Mouse (Mus musculus): ENCODE measurements at regions not wholly inside any gene's neighbourhood (a gene's known extent, or its start where the extent isn't known, plus 50 kb on each side); places are given as distances from the start of the nearest gene placed in this dataset.

DNA sequence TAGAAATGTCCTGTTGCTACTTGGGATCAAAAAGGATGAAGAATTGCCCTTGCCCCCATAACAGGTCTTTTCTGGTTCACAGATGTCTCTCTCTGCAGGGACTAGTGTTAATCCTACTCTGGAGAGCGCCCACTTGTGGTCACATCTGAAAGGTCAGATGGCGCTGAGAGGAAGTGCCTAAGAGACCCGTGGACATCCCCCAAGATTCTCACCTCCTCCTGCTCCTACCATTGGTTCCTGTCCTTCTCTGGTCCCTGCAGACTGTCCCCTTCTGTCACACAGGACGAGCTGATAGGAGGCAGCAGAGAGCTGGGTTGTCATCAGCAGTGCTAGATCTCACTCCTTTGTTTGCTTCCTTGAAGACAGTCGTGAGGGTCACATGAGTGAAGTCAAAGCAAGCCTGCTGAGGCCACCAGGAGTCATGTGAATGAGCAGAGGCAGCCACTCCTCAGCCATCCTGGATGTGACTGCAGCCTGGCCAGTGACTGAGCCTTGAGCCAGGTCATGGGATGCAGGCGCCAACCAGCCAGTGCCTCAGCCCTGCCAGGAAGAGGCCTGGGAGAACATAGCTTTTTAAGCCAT is 420.6 kb downstream of the Matn1 start:
- peaks cover 6% of the 10 kb centered on the region for H3K4me1 ChIP-seq (ENCODE audit: control insufficient read depth, insufficient read depth, low read length)
- TF ChIP-seq POLR2A (IDR thresholded peaks at IDR 0.05; ENCODE audit: insufficient read depth, low read depth, low read length) (no peak), CTCF (IDR thresholded peaks at IDR 0.05; ENCODE audit: insufficient read depth, low read depth, low read length) (no peak; the same call in 1 of the 2 replicates)
- WGBS: 62% methylated on average over 6 of the region's 6 CpGs
- H3K4me3 ChIP-seq (ENCODE audit: insufficient read depth, low read depth, low read length): no peak overlapping the region
- no peak overlapping the region for H3K27ac ChIP-seq (ENCODE audit: insufficient read depth, low read depth, low read length)

DNA sequence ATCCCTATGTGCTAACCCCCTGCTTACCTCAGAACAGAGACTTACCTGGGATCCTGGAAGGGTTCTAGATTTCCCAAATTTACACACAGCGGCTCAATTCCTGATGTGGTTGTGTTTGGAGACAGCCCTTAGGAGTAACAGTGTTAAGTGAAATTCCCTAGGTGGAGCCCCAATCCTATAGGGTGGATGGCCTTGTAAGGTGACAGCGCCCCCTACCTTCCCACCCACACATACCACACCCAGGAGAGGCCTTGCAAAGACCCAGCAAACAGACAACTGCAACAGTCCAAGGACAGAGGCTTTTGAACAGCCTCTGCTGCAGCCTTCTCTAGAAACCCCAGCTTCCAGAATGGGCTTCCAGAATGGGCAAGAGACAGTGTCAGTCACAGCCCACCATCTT is 421.8 kb downstream of the Matn1 start:
- 64% methylated on average over 2 of the region's 2 CpGs for WGBS
- TF ChIP-seq POLR2A (IDR thresholded peaks at IDR 0.05; ENCODE audit: insufficient read depth, low read depth, low read length) (no peak), CTCF (IDR thresholded peaks at IDR 0.05; ENCODE audit: insufficient read depth, low read depth, low read length) (no peak)
- H3K4me1 ChIP-seq (ENCODE audit: control insufficient read depth, insufficient read depth, low read length): peaks cover 13% of the 10 kb centered on the region

DNA sequence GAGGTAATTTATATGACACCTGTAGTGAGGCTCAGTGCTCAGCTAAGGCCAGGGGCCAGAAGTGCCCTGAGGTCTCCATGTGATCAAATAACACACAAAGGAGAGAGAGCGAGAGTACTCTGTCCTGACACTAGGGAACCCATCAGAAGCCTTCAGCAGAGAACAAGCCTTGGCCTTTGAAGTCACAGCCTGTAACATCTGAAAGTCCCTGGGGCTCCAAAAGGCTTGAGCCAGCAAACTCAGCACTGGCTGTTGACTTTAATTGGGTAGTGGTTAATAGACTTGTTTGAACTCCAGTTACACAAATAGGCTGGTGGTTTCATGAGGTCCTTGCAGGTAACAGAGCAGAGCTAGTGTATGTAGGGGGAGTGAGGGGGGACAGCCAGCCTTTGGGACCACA is 422.5 kb downstream of the Matn1 start:
- H3K4me3 ChIP-seq (ENCODE audit: insufficient read depth, low read depth, low read length): no peak overlapping the region
- peaks cover 13% of the 10 kb centered on the region for H3K4me1 ChIP-seq (ENCODE audit: control insufficient read depth, insufficient read depth, low read length)
- TF ChIP-seq POLR2A (IDR thresholded peaks at IDR 0.05; ENCODE audit: insufficient read depth, low read depth, low read length) (no peak), CTCF (IDR thresholded peaks at IDR 0.05; ENCODE audit: insufficient read depth, low read depth, low read length) (no peak)
- 96% methylated on average over 1 of the region's 1 CpGs for WGBS
- no peak overlapping the region for H3K27ac ChIP-seq (ENCODE audit: insufficient read depth, low read depth, low read length)

More for the DNA sequence above, 421.8 kb downstream of the Matn1 start:
- Histone ChIP-seq H3K4me3 (ENCODE audit: insufficient read depth, low read depth, low read length) (no peak overlapping the region), H3K27ac (ENCODE audit: insufficient read depth, low read depth, low read length) (no peak overlapping the region)

DNA sequence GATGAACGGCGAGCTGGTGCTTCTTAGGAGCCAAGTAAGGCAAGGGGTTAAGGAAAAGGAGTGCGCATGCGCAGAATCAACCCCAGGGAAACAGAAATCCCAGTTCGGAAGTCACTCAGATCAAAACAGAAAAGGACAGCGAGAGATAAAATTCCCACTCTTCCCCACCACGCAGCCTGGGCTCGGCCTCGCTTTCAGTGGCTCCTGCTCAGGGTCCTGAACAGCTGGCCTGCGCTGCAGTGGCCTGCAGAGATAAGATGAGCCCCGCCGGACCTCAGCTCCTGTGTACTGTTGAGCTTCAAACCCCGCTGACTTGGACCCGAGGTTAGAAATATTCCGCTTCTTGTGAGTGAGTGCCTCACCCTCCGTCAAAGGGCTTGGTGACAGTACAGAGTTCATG is 428.3 kb downstream of the Matn1 start:
- WGBS: 94% methylated on average over 16 of the region's 16 CpGs
- no peak overlapping the region for H3K4me3 ChIP-seq (ENCODE audit: insufficient read depth, low read depth, low read length)
- H3K4me1 ChIP-seq (ENCODE audit: control insufficient read depth, insufficient read depth, low read length): peaks cover 18% of the 10 kb centered on the region
- TF ChIP-seq CTCF (IDR thresholded peaks at IDR 0.05; ENCODE audit: insufficient read depth, low read depth, low read length): no peak
- no peak for TF ChIP-seq POLR2A (IDR thresholded peaks at IDR 0.05; ENCODE audit: insufficient read depth, low read depth, low read length)
- no peak overlapping the region for H3K27ac ChIP-seq (ENCODE audit: insufficient read depth, low read depth, low read length)

DNA sequence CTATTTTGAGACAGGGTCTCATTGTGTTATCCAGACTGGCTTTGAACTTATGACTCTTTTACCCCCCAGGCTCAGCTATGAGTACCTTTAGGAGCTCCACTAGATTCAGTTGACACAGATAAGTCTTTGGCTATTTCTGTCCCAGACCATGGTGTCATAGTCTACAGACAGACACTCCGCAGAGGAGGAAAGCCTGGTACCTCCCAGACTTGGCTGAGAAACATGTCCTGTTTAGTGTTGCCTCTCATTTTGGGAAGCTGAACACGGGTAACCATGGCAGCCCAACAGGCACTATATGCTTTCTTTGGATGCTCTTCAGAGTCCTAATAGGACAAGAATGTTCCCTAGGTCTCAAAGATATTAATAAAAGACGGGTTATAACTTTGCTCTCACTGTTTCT is 429.0 kb downstream of the Matn1 start:
- no peak overlapping the region for H3K27ac ChIP-seq (ENCODE audit: insufficient read depth, low read depth, low read length)
- H3K4me3 ChIP-seq (ENCODE audit: insufficient read depth, low read depth, low read length): no peak overlapping the region
- H3K4me1 ChIP-seq (ENCODE audit: control insufficient read depth, insufficient read depth, low read length): peaks cover 18% of the 10 kb centered on the region
- 84% methylated on average over 3 of the region's 3 CpGs for WGBS
- TF ChIP-seq POLR2A (IDR thresholded peaks at IDR 0.05; ENCODE audit: insufficient read depth, low read depth, low read length) (no peak), CTCF (IDR thresholded peaks at IDR 0.05; ENCODE audit: insufficient read depth, low read depth, low read length) (no peak)

DNA sequence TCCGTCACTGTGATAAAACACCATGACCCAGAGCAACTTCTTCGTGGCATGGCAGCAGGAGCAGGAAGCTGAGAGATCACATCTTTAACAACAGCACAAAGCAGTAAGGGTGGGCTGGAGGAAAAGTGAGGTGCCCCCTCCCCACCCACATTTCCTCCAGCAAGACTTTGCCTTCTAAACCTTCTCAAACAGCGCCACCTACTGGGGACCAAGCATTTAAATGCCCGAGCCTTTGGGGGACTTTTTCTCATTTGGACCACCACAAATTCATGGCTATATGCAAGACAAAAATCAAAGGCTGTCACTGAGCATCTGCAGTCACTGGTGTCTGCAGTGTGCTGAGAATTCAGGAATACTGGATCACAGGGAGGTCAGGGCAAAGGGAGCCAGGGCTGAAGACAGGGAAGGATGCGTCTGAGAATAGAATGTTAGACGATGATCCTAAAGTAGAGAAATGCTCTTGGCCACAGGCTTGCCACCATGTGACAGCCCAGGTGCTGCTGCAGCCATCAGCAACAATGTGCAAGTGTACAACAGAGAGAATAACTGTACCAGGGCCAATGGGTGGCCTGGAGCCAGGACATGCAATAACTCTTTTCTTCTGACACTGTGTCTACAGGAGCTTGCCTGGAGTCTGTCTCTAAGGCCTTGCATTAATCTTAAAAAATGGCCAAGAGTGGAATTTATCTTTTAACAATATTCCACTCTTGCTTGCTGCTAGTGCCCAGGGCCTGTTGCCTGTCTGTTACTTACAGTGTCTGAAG is 430.5 kb downstream of the Matn1 start:
- Histone ChIP-seq H3K27ac (ENCODE audit: insufficient read depth, low read depth, low read length) (no peak overlapping the region), H3K4me3 (ENCODE audit: insufficient read depth, low read depth, low read length) (no peak overlapping the region), H3K4me1 (ENCODE audit: control insufficient read depth, insufficient read depth, low read length) (peaks cover 17% of the 10 kb centered on the region)
- TF ChIP-seq CTCF (IDR thresholded peaks at IDR 0.05; ENCODE audit: insufficient read depth, low read depth, low read length) (no peak), POLR2A (IDR thresholded peaks at IDR 0.05; ENCODE audit: insufficient read depth, low read depth, low read length) (no peak)
- 89% methylated on average over 6 of the region's 6 CpGs for WGBS

DNA sequence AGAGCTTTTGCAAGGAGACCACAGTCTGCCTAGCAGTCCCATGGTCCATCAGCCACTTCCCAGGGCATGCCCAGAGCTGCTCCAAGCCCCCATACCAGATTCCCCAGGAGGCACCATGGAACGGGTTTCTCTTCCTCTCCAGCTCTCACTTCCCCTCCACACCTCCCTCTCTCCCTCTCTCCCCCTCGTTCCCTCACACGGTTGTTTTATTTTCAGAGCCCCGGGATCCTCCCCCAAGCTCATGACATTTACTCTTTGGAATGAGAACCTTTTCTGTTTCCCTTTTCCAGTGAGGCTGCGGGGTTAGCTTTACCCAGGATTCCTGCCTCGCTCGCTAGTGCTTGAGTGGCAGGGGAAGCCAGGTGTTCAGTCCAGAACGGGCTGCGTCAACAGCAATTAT is 436.9 kb downstream of the Matn1 start:
- H3K27ac ChIP-seq (ENCODE audit: insufficient read depth, low read depth, low read length): 0 out of 2 replicates have a peak overlapping the region, but pooled peaks have one; percentile 27
- H3K4me3 ChIP-seq (ENCODE audit: insufficient read depth, low read depth, low read length): no peak overlapping the region
- TF ChIP-seq POLR2A (IDR thresholded peaks at IDR 0.05; ENCODE audit: insufficient read depth, low read depth, low read length) (0 out of 2 replicates have a peak, but pooled peaks have one; percentile 18), CTCF (IDR thresholded peaks at IDR 0.05; ENCODE audit: insufficient read depth, low read depth, low read length) (no peak)
- peaks cover 27% of the 10 kb centered on the region for H3K4me1 ChIP-seq (ENCODE audit: control insufficient read depth, insufficient read depth, low read length)
- 21% methylated on average over 9 of the region's 9 CpGs for WGBS

DNA sequence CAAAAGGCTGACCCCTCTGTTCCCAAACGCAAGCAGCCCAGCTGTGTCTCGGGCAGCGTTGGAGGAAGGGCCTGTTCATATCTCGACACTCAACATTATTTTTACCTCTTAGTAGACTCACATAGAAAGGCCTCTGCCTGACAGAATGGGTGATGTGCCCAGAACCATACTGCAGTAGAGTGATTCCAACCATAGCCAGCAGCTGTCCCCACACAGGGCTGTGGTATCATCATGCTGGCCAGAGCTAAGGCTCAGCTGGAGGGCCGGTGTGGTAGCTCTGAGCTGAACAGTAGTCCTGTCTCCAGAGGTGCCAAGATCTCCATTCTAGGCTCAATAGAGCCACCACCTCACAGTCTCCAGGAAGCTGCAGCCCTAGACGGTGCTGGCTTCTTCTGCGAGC is 437.3 kb downstream of the Matn1 start:
- Histone ChIP-seq H3K4me1 (ENCODE audit: control insufficient read depth, insufficient read depth, low read length) (peaks cover 25% of the 10 kb centered on the region), H3K27ac (ENCODE audit: insufficient read depth, low read depth, low read length) (0 out of 2 replicates have a peak overlapping the region, but pooled peaks have one; percentile 27), H3K4me3 (ENCODE audit: insufficient read depth, low read depth, low read length) (no peak overlapping the region)
- WGBS: 64% methylated on average over 7 of the region's 7 CpGs
- TF ChIP-seq CTCF (IDR thresholded peaks at IDR 0.05; ENCODE audit: insufficient read depth, low read depth, low read length) (no peak), POLR2A (IDR thresholded peaks at IDR 0.05; ENCODE audit: insufficient read depth, low read depth, low read length) (no peak)

DNA sequence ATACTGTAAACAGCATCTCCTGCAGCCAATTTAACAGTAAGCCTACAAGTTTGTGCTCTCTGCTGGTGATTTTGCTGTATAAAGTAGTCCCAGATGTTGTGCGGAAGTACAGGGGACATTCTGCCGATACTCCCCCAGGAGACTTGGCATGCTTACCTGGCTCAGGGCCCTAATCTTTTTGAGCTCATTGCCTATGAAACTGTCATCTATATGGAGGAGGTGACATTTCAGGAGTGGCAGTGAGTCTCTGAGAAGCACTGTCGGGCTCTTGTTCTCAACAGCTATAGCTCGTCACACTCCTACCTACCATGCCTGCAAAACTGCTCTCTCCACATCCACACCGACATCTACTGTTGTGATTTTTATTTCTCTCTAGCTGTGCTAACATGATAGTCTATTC is 439.7 kb downstream of the Matn1 start:
- WGBS: 82% methylated on average over 5 of the region's 5 CpGs
- TF ChIP-seq CTCF (IDR thresholded peaks at IDR 0.05; ENCODE audit: insufficient read depth, low read depth, low read length) (no peak), POLR2A (IDR thresholded peaks at IDR 0.05; ENCODE audit: insufficient read depth, low read depth, low read length) (no peak)
- Histone ChIP-seq H3K27ac (ENCODE audit: insufficient read depth, low read depth, low read length) (no peak overlapping the region), H3K4me3 (ENCODE audit: insufficient read depth, low read depth, low read length) (no peak overlapping the region), H3K4me1 (ENCODE audit: control insufficient read depth, insufficient read depth, low read length) (peaks cover 25% of the 10 kb centered on the region)
